Comparison of ENCODE assay signal across 14 mouse cellular contexts in the genomic region with DNA sequence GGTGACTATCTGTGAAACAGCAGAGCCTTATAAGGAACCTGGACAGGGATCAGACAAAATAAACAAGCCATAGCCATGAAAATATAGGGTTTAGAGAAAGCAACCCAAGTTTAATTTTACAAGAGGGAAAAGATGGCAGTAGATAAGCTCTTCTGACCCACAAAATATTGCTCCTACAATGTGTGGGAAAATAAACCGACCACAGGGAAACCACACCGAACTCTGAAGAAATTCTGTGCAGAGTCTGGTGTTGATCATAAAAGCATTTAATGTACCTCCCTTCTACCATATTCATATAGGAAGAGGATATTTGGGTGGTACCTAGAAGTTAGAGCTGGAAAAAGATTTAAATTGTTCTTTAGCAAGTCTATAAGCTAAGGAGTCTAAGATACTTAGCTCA.
"Had no signal": no experiment of that assay in that cellular context is flagged by ENCODE, and none has a peak within 500 bp of the region (broad histone marks: within the 10 kb centered on the region; RNA-seq: fewer than 3 reads in every experiment).

No protein-coding gene starts in this region.

- DNase-seq: kidney, adult 8-10 months; kidney, postnatal 25 days; layer of hippocampus, adult 9-11 months; layer of hippocampus, postnatal 36 days; lung, postnatal 4 days; right cerebral cortex, adult 18-20 months; right cerebral cortex, postnatal 25 days; thymus, postnatal 36 days had no signal

- H3K4me2 ChIP-seq: limb, embryonic 15.5 days; liver, embryonic 12.5 days; midbrain, embryonic 11.5 days; midbrain, embryonic 15.5 days; neural tube, embryonic 13.5 days had no signal

- ATAC-seq: liver, embryonic 12.5 days; midbrain, embryonic 15.5 days had no signal

- H3K36me3 ChIP-seq: limb, embryonic 15.5 days; liver, embryonic 12.5 days; midbrain, embryonic 15.5 days; neural tube, embryonic 13.5 days had no signal

- H3K27me3 ChIP-seq: limb, embryonic 15.5 days; liver, embryonic 12.5 days; megakaryocyte, embryonic 14.5 days; midbrain, embryonic 15.5 days; neural tube, embryonic 13.5 days had no signal

- H3K9me3 ChIP-seq: limb, embryonic 15.5 days; liver, embryonic 12.5 days; midbrain, embryonic 15.5 days; neural tube, embryonic 13.5 days had no signal

- H3K4me1 ChIP-seq: limb, embryonic 15.5 days; liver, embryonic 12.5 days; megakaryocyte, embryonic 14.5 days; midbrain, embryonic 15.5 days; neural tube, embryonic 13.5 days had no signal

- H3K27ac ChIP-seq: limb, embryonic 15.5 days; liver, embryonic 12.5 days; midbrain, embryonic 15.5 days; neural tube, embryonic 13.5 days had no signal

- H3K9ac ChIP-seq: limb, embryonic 15.5 days; liver, embryonic 12.5 days; midbrain, embryonic 15.5 days; neural tube, embryonic 13.5 days had no signal

- H3K4me3 ChIP-seq: limb, embryonic 15.5 days; liver, embryonic 12.5 days; megakaryocyte, embryonic 14.5 days; midbrain, embryonic 15.5 days; neural tube, embryonic 13.5 days had no signal
